Mouse (Mus musculus) midbrain, embryonic 12.5 days (tissue): ENCODE measurements around the gene Hoxb4. TPM values are rescaled to one million over a fixed set of nuclear protein-coding genes. Genes with fewer than 3 reads are reported as not detected.

Source experiments
- ATAC-seq: fragments of 200-750 bp; cut with Nextera tagmentation; 2 replicates; pipeline ENCODE4 v1.8.0; 2017; ENCODE audit warnings: low read depth, moderate TSS enrichment, moderate library complexity; ENCODE audit not compliant: low FRiP score
- H3K27ac ChIP-seq: fragments of 300-500 bp; sonication (generic); replicated peaks from 2 replicates; pipeline ENCODE4 v1.5.1; 2016; ENCODE audit warnings: mild to moderate bottlenecking
- H3K27me3 ChIP-seq: fragments of 300-500 bp; sonication (generic); 2 replicates; pipeline ENCODE4 v1.6.1; 2016; ENCODE audit warnings: mild to moderate bottlenecking
- H3K36me3 ChIP-seq: fragments of 300-500 bp; sonication (generic); 2 replicates; pipeline ENCODE4 v1.6.1; 2016
- H3K4me1 ChIP-seq: fragments of 300-500 bp; sonication (generic); 2 replicates; pipeline ENCODE4 v1.6.1; 2016
- H3K4me2 ChIP-seq: fragments of 300-500 bp; sonication (generic); replicated peaks from 2 replicates; pipeline ENCODE4 v1.6.1; 2016; ENCODE audit warnings: mild to moderate bottlenecking, moderate library complexity
- H3K4me3 ChIP-seq: fragments of 300-500 bp; sonication (generic); 2 replicates; pipeline ENCODE4 v1.5.1; 2016; ENCODE audit warnings: mild to moderate bottlenecking
- H3K9ac ChIP-seq: fragments of 300-500 bp; sonication (generic); replicated peaks from 2 replicates; pipeline ENCODE4 v1.6.1; 2016; ENCODE audit warnings: mild to moderate bottlenecking, moderate library complexity
- H3K9me3 ChIP-seq: fragments of 300-500 bp; sonication (generic); 2 replicates; pipeline ENCODE4 v1.6.1; 2016; ENCODE audit warnings: mild to moderate bottlenecking
- WGBS: fragments of 180-500 bp; shearing (Covaris S2); methylation state at CpG from one replicate; pipeline ENCODE4 v1.1.7; 2016; 5-methylcytosine and 5-hydroxymethylcytosine counted together
- polyA plus RNA-seq: library from polyadenylated mRNA; unstranded; fragments of >200 nt; fragmentation: Nextera tagmentation; extraction: Ambion mirVana; gene quantifications from 2 replicates; pipeline ENCODE4 v1.2.1, GENCODE M21; 2016

Hoxb4 gene
- polyA plus RNA-seq, 1 experiment from 2014 or later: not detected

DNA sequence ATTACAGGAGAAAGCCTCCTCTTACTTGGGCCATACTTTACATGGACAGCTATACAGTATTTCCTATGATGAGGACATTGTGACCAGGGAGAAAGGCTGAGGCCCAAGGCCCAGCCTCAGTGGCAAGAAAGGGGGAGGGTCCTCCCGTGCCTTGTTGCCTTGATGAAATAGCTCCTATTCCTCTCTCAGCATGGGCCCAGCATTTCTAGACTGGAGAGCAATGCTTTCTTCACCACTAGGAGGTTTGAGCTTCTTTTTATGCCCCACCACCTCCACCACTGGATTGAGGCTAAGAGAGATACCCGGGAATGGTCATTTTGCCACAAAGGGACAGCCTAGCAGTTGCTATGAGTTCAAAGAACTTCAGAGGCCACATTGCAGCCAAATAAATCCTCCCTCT, 21.1 kb upstream of the Hoxb4 start:
- H3K27me3 ChIP-seq: peaks cover 100% of the 10 kb centered on the region
- ATAC-seq: no peak
- 3% methylated on average over 2 of the region's 2 CpGs for WGBS
- no peak overlapping the region for H3K9ac ChIP-seq
- H3K4me2 ChIP-seq: no peak overlapping the region
- H3K36me3 ChIP-seq: no peaks in the 10 kb centered on the region
- no peak overlapping the region for H3K4me3 ChIP-seq
- H3K4me1 ChIP-seq: peaks cover 4% of the 10 kb centered on the region; the same call in 1 of the 2 replicates
- H3K9me3 ChIP-seq: no peaks in the 10 kb centered on the region
- H3K27ac ChIP-seq: no peak overlapping the region

- H3K9me3 ChIP-seq: no peaks in the 10 kb centered on the region
- 2% methylated on average over 3 of the region's 3 CpGs for WGBS
- no peak overlapping the region for H3K4me2 ChIP-seq
- no peaks in the 10 kb centered on the region for H3K36me3 ChIP-seq
- H3K27ac ChIP-seq: no peak overlapping the region
- H3K4me1 ChIP-seq: peaks cover 4% of the 10 kb centered on the region; the same call in 1 of the 2 replicates
- H3K27me3 ChIP-seq: peaks cover 100% of the 10 kb centered on the region
- no peak overlapping the region for H3K4me3 ChIP-seq
- ATAC-seq: no peak
- H3K9ac ChIP-seq: no peak overlapping the region
Observed at GRCm38 (mm10) chr11:96297428-96297827, 20.6 kb upstream of the Hoxb4 start.

- no peak overlapping the region for H3K4me2 ChIP-seq
- peaks cover 4% of the 10 kb centered on the region; the same call in 1 of the 2 replicates for H3K4me1 ChIP-seq
- no peak for ATAC-seq
- no peak overlapping the region for H3K27ac ChIP-seq
- H3K9ac ChIP-seq: no peak overlapping the region
- 2% methylated on average over 11 of the region's 11 CpGs for WGBS
- H3K4me3 ChIP-seq: no peak overlapping the region
- H3K9me3 ChIP-seq: no peaks in the 10 kb centered on the region
- peaks cover 100% of the 10 kb centered on the region for H3K27me3 ChIP-seq
- H3K36me3 ChIP-seq: no peaks in the 10 kb centered on the region
Observed at GRCm38 (mm10) chr11:96297968-96298635, 20.0 kb upstream of the Hoxb4 start.

- Histone ChIP-seq H3K4me3 (no peak overlapping the region), H3K9ac (no peak overlapping the region), H3K27me3 (peaks cover 100% of the 10 kb centered on the region), H3K27ac (no peak overlapping the region), H3K4me2 (no peak overlapping the region), H3K4me1 (peaks cover 12% of the 10 kb centered on the region; the same call in 1 of the 2 replicates), H3K36me3 (no peaks in the 10 kb centered on the region), H3K9me3 (no peaks in the 10 kb centered on the region)
- no peak for ATAC-seq
- under 1% methylated on average over 64 of the region's 66 CpGs for WGBS
Observed at GRCm38 (mm10) chr11:96298895-96299667, 19.0 kb upstream of the Hoxb4 start.

- peaks cover 100% of the 10 kb centered on the region for H3K27me3 ChIP-seq
Observed at GRCm38 (mm10) chr11:96299781-96300180, 18.3 kb upstream of the Hoxb4 start.

GRCm38 (mm10) chr11:96300354-96301063, 17.6 kb upstream of the Hoxb4 start:
- Histone ChIP-seq H3K9me3 (no peaks in the 10 kb centered on the region), H3K36me3 (no peaks in the 10 kb centered on the region), H3K27me3 (peaks cover 100% of the 10 kb centered on the region), H3K4me3 (0 out of 2 replicates have a peak overlapping the region, but pooled peaks have one; percentile 2), H3K4me1 (peaks cover 12% of the 10 kb centered on the region; the same call in 1 of the 2 replicates), H3K9ac (no peak overlapping the region), H3K4me2 (no peak overlapping the region), H3K27ac (no peak overlapping the region)
- 1% methylated on average over 35 of the region's 35 CpGs for WGBS
- no peak for ATAC-seq

More at GRCm38 (mm10) chr11:96299781-96300180, 18.3 kb upstream of the Hoxb4 start:
- Histone ChIP-seq H3K4me2 (no peak overlapping the region), H3K9ac (no peak overlapping the region), H3K9me3 (no peaks in the 10 kb centered on the region), H3K4me1 (peaks cover 12% of the 10 kb centered on the region; the same call in 1 of the 2 replicates), H3K36me3 (no peaks in the 10 kb centered on the region), H3K27ac (no peak overlapping the region), H3K4me3 (no peak overlapping the region)
- no peak for ATAC-seq
- WGBS: 2% methylated on average over 9 of the region's 9 CpGs

DNA sequence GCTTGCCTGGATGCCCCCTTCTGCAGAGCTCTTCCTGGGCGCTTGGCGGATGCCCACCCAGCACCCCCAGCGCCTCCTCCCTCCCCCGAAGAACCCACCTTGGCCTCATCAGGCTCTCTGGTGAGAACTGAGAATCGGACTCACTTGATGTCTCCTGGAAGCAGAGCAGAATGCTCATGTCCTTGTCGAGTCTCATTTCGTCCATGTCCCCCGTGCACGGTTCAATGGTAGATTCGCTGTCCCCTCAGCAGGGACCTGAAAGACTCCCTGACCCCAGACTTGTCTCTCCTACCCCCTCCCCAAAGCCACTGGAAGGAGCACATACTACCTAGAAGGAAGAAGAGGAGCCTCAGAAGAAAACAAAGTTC, 17.0 kb upstream of the Hoxb4 start:
- H3K9ac ChIP-seq: no peak overlapping the region
- peaks cover 12% of the 10 kb centered on the region; the same call in 1 of the 2 replicates for H3K4me1 ChIP-seq
- WGBS: 2% methylated on average over 10 of the region's 10 CpGs
- H3K9me3 ChIP-seq: no peaks in the 10 kb centered on the region
- no peak overlapping the region for H3K4me3 ChIP-seq
- H3K4me2 ChIP-seq: no peak overlapping the region
- no peak for ATAC-seq
- H3K36me3 ChIP-seq: no peaks in the 10 kb centered on the region
- H3K27ac ChIP-seq: no peak overlapping the region
- H3K27me3 ChIP-seq: peaks cover 100% of the 10 kb centered on the region

GRCm38 (mm10) chr11:96301837-96302236, 16.2 kb upstream of the Hoxb4 start:
- Histone ChIP-seq H3K27ac (no peak overlapping the region), H3K4me2 (no peak overlapping the region), H3K4me3 (no peak overlapping the region), H3K9ac (no peak overlapping the region), H3K4me1 (peaks cover 12% of the 10 kb centered on the region; the same call in 1 of the 2 replicates), H3K36me3 (no peaks in the 10 kb centered on the region), H3K9me3 (no peaks in the 10 kb centered on the region), H3K27me3 (peaks cover 100% of the 10 kb centered on the region)
- 1% methylated on average over 15 of the region's 15 CpGs for WGBS
- no peak for ATAC-seq

GRCm38 (mm10) chr11:96302381-96303150, 15.5 kb upstream of the Hoxb4 start:
- ATAC-seq: no peak
- no peaks in the 10 kb centered on the region for H3K36me3 ChIP-seq
- no peaks in the 10 kb centered on the region for H3K9me3 ChIP-seq
- H3K4me1 ChIP-seq: peaks cover 12% of the 10 kb centered on the region; the same call in 1 of the 2 replicates
- no peak overlapping the region for H3K4me3 ChIP-seq
- H3K9ac ChIP-seq: no peak overlapping the region
- H3K27me3 ChIP-seq: peaks cover 100% of the 10 kb centered on the region
- 3% methylated on average over 23 of the region's 23 CpGs for WGBS
- no peak overlapping the region for H3K27ac ChIP-seq
- 0 out of 2 replicates have a peak overlapping the region, but pooled peaks have one; percentile 7 for H3K4me2 ChIP-seq

DNA sequence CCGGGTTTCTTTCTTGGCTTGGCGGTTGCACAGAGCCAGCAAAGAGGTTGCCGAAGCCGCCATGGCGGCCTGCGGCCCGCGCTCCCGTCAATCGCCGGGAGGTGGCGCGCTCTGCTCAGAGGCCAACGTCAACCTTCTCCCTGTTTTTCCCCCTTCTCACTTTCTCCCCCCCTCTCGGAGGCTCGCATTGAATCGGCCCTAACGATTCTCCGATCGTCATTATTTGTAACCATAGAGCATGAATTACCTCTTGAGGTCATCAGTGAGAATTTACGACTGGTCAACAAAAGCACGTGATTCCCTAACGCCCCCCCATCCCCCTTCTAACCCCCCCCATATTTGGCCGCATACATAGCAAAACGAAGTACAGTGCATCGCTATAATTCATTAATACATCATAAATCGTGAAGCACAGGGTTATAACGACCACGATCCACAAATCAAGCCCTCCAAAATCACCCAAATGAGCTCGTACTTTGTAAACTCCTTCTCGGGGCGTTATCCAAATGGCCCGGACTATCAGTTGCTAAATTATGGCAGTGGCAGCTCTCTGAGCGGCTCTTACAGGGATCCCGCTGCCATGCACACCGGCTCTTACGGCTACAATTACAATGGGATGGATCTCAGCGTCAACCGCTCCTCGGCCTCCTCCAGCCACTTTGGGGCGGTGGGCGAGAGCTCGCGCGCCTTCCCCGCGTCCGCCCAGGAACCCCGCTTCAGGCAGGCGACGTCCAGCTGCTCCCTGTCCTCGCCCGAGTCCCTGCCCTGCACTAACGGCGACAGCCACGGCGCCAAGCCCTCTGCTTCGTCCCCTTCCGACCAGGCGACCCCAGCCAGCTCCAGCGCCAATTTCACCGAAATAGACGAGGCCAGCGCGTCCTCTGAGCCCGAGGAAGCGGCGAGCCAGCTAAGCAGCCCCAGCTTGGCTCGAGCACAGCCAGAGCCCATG, 14.6 kb upstream of the Hoxb4 start, which contains the start of gene Hoxb5:
Gene Hoxb5, plus strand, starts transcription at position 186 of the 949 bp plus-strand sequence.
- no peak within 1 kb of the TSS for H3K9ac ChIP-seq
- 1% methylated on average over 67 of the region's 69 CpGs for WGBS
- H3K27ac ChIP-seq: no peak within 1 kb of the TSS

More for the DNA sequence above, 14.6 kb upstream of the Hoxb4 start, which contains the start of gene Hoxb5:
- Histone ChIP-seq H3K9me3 (no peaks in the 10 kb centered on the region), H3K4me1 (peaks cover 12% of the 10 kb centered on the region; the same call in 1 of the 2 replicates), H3K36me3 (no peaks in the 10 kb centered on the region), H3K4me3 (0 out of 2 replicates have a peak within 1 kb of the TSS, but pooled peaks have one; percentile 7), H3K4me2 (0 out of 2 replicates have a peak within 1 kb of the TSS, but pooled peaks have one; percentile 7), H3K27me3 (peaks cover 100% of the 10 kb centered on the region)
- ATAC-seq: no peak
